Mouse (Mus musculus): ENCODE data around the gene Rasgef1b. TPM values are rescaled to one million over a fixed set of nuclear protein-coding genes. Genes with fewer than 3 reads are reported as not detected.

Rasgef1b gene
- total RNA-seq, 1 experiment from 2014 or later = 7.2 TPM

DNA sequence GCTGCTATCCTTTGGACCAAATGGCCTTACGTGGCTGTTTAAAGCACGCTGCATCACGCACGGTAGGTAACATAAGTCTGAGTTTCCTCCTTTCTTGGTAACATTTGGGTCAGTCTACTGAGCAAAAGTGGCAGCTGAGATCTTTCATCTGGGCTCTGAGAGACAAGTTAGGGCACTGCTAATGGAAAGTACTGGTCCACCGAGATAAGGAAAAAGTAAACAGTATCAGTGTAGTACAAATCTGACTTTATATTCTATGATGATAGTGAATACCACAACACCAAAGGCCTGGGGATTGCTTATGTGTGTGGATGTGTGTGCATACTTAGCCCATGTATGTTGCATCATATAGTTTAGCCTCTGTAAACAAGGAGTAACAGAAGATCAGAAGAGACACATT, 358.2 kb downstream of the Rasgef1b start:
- DNase-seq = no peak

DNA sequence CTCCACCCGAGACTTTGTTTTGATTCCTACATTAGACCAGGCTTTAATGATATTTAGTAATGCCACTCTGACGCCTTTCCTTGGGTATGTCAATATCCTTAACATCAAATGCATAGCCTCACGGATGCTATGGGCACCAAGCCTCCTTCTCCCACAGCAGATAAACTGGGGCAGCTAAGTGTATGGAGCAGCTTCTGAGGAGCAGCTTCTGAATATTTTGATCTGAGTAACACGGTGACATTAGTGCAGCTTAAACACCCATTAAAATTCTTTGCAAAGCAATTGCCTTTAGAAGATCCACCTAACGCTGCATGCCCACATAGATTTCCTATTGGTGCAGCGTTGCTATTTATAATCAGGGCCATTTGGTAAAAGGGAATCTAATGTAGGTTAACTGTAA, 359.6 kb downstream of the Rasgef1b start:
- DNase-seq = no peak

DNA sequence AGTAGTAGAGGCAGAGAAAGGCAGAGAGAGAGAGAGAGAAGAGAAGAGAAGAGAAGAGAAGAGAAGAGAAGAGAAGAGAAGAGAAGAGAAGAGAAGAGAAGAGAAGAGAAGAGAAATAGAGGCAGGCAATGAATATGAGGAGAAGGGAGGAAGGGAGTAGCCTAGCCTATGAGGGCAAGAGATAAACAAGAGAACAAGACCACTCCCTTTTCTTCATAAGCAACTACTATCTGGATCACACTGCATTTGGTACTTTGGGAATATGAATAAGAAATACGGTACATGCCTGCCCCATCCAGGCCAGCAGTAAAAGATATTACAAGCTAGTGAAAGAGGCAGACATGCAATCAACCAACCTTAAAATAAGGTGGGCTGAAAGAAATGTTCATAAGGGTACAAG, 360.2 kb downstream of the Rasgef1b start:
- no peak for DNase-seq

DNA sequence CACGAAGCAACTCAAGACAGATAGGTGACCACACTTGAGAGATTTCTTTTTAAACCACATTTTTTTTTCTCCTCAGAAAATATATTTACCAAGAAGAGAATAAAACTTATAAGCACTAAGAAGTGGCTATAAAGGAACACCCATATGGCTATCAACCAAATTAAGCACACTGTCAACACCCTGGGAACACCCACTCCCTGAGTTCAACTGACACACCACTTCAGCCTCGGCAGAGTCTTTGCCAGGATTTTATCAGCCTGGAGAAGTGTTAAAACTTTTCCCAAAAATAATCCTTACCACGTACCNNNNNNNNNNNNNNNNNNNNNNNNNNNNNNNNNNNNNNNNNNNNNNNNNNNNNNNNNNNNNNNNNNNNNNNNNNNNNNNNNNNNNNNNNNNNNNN, 368.3 kb downstream of the Rasgef1b start:
- no peak for DNase-seq

DNA sequence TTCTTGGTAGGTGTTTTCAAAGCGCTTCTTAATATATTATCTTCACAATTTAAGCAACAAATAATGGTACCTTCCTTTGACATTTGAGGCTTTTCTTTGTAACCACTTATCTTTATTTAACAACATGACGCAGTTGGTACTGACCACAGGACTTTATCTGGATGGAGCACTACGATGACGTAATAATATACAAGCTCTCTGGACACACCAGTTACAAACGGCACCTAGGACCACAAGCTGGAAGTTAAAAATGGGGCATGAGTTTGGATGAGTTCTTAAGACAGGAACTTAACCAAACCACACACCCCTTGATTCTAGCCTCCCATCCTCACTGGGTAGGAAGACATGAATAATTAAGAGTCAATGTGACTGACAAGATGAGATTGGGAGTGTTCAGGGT, 369.6 kb downstream of the Rasgef1b start:
- DNase-seq = no peak

DNA sequence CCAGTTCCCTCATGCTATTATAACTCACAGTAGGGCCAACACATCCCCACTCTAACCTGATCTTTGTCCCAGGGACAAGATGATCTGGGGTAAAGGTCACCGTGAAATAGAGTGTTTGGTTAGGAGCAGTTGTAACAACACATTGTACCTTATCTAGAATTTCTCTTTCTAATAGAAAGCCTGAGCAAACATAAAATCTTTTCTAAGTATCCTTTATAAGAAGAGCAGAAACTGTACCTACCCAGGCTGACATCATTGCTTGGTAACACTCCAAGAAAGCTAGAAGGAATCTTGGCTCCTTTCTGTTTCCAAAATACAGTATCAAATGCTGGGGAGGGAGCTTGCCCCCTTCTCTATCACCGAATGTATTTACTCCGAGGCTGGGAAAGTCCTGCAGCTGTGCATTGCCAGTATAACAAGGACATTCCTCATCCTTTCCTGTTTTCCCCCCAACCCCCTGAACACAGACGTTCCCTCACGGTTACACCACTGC, 374.2 kb downstream of the Rasgef1b start:
- no peak for DNase-seq

DNA sequence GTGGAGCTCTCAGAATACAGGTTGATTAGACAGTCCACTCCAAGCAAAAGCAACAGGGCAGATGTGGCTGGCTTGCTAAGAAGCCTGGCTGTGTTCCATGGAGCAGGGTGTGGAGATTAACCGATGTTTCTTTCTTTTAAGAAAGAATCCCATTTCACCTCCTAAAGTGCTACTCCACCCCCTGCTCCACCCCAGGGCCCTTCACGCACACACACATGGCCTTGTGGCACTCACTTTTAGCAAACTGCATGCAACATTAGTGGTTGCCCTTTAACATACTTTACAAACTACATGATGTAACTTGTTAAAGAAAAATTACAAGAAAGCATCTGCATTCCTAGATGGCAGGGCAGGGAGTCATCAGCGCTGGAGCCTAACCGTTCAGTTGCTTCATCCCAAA, 378.8 kb downstream of the Rasgef1b start:
- DNase-seq = no peak

DNA sequence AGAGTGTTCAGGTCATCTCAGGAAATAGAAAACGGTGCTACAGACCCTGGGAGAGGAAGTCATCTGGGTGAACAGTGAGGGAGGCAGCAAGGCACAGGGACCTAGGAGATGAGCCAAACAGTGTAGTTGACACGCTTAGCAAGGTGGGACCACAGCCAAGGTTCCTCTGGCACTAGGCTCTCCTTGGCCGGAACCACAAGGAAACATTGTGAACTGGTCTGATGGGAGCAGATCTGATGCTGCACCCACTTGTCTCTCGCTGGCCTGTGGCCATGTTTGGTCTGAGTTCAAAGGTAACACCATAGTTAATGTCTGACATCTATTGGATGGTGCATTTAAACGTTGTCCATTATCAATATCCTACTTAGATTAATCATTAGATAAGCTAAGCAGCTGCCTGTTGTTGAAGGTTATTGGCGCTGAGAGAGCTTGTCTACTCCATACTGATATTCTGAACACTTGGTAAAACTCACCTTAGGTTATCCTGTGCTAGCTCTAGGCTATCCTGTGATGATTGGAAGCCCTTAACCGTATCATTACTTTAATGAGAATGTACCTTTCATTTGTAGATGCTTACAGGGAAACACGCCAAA, 380.5 kb downstream of the Rasgef1b start:
- DNase-seq = peak; percentile 75

DNA sequence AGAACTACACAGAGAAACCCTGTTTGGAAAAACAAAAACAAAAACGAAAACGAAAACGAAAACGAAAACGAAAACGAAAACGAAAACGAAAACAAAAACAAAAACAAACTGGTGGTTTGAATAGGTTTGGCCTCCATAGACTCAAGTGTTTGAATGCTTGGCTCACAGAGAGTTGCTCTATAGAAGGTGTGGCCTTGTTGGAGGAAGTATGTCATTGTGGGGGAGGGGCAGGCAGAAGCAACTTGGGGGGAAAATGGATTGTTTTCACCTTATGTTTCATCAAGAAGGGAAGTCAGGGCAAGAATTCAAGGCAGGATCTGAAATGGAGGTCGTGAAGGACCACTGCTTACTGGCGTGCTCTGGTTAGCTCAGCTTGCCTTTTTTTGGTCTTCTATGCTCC, 386.3 kb downstream of the Rasgef1b start:
- no peak for DNase-seq

DNA sequence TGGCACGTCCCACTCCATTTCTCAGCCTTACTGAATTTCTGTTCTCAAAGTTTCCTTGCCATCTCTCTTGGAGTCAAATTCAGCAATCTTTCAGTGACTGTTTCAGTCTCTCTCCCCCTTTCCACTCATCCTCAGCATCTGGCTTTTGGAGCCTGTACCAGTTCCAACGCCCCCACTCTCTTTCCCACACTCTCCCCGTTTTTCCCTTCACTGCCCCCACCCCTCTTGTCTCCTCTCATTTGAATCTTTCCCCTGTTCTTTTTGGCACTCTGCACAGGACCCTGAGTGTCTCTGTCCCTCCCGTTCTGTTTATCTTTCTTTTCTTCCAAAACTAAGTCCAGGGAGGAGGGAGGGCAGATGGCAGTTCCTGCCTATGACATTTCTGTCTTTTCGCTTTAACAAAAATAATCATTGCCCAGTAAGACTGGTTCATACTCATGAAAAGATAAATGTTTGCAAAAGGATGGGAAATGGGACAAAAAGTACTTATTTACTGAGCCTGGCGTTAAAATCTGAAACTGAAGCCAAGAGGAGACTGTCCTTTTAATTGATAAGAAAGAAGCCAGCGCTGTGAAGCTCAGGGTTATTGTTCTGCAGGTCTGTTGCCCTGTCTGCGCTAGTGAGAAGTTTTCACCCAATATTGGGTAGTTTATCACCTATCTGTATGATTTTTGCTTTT, 388.4 kb downstream of the Rasgef1b start:
- DNase-seq = no peak

DNA sequence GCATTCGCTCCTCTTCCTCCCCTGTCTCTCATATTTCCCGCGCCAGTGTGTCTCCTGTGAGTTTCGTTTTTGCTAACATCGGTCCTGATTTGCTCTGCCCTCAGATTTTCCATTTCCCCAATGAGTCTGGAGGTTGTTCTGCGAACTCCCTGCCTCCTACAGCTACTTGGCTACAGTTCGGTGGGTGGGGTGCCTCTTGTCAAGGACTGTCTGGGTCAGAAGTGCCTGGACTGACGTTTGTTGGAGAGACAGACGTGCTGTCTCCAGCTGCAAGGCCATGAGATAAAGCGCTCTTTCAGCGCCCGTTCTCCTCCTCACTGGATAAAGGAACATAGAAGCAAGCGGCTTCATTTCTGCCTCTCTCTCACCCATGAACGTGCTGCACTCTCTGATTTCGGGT, 389.1 kb downstream of the Rasgef1b start:
- DNase-seq = peak; percentile 60

DNA sequence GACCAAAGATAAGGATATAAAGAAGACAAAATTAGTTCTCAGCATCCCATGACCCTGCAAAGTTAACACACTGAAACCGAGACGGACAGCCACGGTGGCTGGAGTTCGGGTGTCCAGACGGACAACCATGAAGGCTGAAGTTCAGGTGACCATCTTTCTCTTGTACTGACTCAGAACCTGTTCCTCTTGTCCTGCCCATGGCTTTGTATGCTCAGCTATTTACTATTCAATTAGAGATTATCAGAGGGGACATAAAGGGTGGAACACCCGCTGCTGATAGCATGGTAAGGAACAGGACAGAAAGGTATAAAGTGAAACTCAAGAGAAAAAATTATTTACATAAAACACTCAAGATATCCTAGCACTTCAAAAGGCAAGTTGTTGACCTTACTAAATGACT, 390.0 kb downstream of the Rasgef1b start:
- DNase-seq = no peak

DNA sequence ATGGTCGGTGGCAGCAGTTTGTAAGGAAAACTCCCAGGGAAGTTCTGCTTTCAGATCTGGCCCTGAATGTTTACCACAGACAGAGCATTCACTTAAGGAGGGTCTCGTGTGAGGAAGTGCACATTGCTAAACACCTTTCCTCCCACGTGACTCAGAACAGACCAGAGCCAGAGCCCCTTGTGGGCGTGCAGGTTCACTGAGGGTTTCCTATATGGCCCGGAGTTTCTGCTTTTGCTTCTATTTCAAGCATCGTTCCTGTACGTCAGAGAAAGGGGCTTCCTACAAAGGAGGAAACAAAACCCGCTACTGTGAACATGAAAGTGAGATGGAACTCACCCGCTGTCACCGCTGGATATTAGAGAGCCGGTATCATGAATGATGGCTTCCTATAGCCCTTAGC, 392.4 kb downstream of the Rasgef1b start:
- no peak for DNase-seq

DNA sequence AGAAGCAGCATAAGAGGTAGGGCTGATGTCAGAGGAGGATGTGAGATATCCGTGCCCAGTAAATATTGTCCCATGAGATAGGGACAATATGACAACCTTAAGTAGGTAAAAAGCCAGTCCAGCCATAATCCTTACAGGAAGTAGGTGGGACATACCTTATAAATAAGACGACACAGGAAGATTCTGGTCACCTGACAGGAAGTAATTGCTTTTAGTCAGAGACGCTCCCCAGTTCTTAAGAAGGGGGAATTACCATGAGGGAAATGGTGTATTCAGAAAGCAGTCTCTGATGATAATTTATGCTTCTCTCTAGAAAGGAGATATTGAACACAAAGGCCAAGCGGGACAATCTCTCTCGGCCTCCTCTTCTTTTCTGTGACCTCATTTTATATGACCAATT, 394.8 kb downstream of the Rasgef1b start:
- DNase-seq = no peak

DNA sequence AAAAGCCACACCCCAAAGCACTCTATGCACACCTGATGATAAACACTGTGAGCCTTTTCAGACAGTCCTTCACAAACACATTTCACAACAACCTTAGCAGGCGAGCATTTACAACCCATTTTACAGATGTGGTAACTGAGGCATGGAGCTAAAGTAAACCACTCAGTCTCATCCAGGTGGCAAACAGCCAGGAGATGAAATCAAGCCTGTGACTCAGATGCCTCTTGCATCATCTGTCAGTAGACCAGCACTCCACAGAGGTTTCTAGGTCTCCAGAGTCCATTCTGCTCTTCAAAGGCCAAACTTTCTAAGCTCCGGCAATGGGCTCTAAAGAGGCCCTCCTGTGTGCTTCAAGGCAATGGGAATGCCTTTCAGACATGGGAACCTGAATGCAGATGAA, 396.8 kb downstream of the Rasgef1b start:
- DNase-seq = peak; percentile 64

DNA sequence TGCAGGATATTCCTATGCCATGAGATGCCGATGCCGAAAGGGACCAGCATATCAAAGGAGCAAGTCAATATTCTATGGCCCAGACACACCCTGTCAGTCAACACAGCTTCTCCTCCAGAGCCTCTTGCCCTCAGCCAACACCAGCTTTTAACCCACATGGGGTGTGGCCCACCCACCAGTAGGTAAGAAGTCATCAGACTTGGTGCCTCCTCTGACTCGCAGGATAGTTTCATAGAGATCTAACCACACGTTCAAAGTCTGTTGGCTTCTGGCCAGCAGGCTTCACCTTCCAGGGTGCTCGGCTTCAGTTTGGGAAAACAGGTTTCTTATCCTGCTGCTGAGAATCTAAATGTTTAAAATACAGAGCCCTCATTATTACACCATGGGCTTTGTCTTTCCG, 399.8 kb downstream of the Rasgef1b start:
- DNase-seq = no peak

DNA sequence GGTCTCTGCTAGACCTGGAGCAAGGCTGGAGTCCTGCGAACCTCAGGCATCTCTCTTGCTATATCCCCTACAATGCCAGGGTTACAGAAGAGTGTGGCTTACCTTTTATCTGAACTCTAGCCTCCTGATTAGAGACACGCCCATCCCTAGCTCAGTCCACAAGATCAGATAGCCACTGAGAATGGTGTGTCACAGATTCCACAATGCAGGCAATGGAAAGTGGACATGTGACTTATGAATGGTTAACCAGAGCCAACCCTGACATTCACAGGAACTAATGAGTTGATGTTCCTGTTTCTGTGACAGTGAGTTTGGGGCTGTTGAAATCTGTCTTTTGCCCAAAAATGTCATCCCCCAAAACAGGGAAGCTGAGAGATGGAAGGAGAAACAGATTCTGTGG, 401.8 kb downstream of the Rasgef1b start:
- DNase-seq = no peak

DNA sequence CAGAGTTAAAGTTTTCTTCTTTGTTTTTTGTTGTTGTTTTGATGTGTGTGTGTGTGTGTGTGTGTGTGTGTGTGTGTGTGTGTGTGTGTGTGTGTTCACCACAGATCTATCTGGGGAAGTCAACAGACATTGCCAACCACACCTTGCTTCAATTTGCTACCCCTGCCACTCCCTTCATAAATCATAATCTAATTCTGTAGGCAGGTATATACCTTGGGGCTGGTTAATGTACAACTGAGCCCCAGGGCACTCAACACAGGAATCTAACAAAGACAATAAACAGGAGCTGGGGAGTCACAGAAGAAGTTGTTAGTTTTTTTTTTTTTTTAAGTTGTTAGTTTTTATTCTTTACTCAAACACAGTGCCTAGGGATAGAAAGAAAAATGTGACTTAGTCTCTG, 403.6 kb downstream of the Rasgef1b start:
- DNase-seq = no peak

DNA sequence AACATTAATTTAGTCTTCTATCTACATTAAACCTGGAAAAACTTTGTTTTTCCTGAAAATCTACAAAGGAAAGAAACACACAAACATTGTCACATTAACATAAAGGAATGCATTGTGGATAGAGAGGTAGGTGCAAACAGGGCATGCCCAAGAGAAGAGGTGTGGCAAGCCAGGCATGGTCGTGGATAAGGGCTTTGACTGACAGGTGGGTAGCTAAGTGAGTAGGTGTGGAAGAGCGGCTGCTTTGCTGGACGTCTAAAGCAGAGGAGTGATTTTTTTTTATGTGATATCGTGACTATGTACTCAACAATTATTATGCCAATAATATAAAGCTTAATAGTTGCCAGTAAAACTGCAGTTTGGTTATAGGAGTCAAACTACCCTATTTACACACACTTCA, 408.1 kb downstream of the Rasgef1b start:
- DNase-seq = no peak

DNA sequence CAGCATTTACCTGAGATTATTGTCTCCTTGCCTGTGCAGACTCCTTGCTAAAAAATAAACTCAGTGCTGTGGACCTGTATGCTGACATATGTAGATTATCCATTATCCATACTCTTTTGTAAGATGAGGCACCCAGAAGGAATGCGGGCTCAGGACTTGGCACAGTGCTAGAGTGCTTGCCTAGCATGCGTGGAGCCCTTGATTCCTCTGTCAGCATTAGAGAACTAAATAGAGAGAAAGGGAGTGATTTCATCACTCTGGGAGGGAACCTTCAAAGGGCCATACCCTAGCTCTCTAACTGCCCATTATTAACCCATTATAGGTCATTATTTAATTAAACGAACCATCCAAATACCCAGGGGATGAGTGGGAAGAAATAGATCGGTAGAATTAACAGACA, 430.9 kb downstream of the Rasgef1b start:
- DNase-seq = no peak

DNA sequence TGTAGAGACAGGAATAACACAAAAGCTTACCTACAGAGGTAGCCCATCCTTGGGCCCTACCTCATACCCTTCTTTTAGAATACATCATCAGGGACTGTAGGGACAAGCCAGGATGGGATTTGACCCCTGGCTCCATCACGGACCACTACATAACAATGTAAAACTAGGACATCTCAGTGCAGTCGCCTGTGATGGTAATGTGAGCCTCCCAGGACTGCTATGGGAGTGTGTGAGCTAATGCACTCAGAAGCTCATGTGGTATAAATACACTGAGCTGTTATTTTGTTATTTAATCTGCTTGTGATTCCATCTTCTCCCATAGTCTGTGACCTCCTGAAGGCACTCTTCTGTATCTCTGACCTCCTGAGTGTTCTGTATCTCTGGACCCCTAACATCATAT, 432.5 kb downstream of the Rasgef1b start:
- no peak for DNase-seq

DNA sequence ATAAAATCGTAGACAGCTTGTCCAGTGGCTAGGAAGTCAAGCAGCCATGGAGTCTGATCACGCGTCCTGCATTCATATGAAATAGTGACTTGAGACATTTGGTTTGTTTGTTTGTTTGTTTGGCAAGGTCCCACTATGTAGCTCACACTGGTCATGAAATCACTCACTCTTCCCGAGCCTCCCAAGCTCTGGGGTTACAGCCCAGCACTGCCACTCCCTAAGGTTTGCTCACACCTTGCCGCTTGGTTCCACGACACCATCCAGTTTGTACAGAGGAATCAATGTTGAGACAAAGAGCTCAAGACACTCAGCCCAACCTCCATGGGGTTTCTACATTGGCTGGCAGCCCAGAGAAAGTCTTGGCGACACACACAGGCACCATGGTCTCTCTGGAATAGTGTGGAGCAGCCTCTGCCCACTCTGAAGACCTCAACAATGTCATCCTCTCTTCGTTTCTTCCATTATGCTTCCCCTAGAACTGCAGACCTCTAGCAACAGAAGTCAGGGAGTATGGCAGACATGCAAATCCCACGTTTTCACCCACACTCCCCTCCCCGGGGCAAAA, 436.5 kb downstream of the Rasgef1b start:
- peak; percentile 12 for DNase-seq

DNA sequence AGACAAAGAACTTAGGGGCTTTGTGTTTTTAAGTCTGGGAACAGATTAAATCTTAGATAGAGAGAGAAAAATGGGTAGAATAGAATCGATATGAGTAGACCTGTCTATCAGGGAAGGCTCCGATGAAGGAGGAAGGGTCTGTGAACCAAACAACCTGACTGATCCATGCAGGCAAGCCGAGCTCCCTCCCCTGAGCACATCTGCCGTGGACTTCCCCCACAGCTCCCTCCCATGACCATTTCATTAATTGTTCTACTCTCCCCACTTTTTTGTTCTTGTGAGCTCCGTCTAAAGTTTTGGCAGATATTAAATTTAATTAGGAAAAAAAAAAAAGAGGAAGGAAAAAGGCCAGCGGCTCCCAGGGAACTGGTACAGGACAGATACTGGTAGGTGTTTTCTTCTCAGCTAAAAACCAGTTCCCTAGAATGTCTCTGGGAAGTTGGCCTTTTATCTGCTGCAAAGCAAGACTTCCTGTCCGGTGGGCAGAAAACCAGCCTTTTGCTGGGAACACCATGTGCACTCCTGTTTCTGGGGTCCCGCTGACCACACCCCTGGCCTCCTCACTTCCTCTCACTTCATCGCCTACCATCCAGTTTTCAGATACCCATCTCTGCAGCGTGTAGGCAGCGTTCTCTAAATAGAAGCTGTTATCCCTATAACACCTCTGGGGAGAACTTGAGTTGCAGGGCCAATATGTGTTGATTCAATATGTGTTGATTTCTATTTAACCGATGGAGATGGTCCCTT, 437.6 kb downstream of the Rasgef1b start:
- DNase-seq = no peak

Data from adrenal gland, postnatal 25 days (tissue).